Comparison of ENCODE assay signal across 8 mouse cellular contexts in genomic region chr2:160872395-160872794, GRCm38 (mm10). TPM values are rescaled to one million over a fixed set of nuclear protein-coding genes. Genes with fewer than 3 reads are reported as not detected.
A peak's percentile ranks its signal among the peaks of the same experiment; 100 is the strongest.
DNase-seq lines count a peak whose midpoint lies in the region; ATAC-seq and TF ChIP-seq lines count a peak whose summit lies in the region.

No protein-coding gene starts in this region.

- peak overlapping the region; percentile 88 for H3K4me2 ChIP-seq in intestine, postnatal 0 days (replicated peaks; ENCODE audit: low read depth)
- peak overlapping the region; percentile 80 for H3K4me2 ChIP-seq in limb, embryonic 11.5 days (ENCODE audit: low read depth, severe bottlenecking)
- H3K4me2 ChIP-seq in midbrain, embryonic 12.5 days (replicated peaks): peak overlapping the region; percentile 82

- H3K27ac ChIP-seq in intestine, postnatal 0 days (ENCODE audit: low read depth, low read length): peak overlapping the region; percentile 93
- H3K27ac ChIP-seq in limb, embryonic 11.5 days (replicated peaks; ENCODE audit: low read depth, low read length): peak overlapping the region; percentile 68
- H3K27ac ChIP-seq in midbrain, embryonic 12.5 days (replicated peaks): peak overlapping the region; percentile 98

- peak; percentile 81 for ATAC-seq in intestine, postnatal 0 days
- peak; percentile 85 for ATAC-seq in limb, embryonic 11.5 days (ENCODE audit: insufficient number of reproducible peaks, low FRiP score, low TSS enrichment, low read depth)
- ATAC-seq in midbrain, embryonic 12.5 days (ENCODE audit: low FRiP score, low read depth): peak; percentile 91

- H3K9ac ChIP-seq in intestine, postnatal 0 days (ENCODE audit: low read depth, low read length): peak overlapping the region; percentile 95
- H3K9ac ChIP-seq in limb, embryonic 11.5 days (ENCODE audit: low read length): peak overlapping the region; percentile 84
- H3K9ac ChIP-seq in midbrain, embryonic 12.5 days (replicated peaks): peak overlapping the region; percentile 89

- intact Hi-C loops in gastrocnemius, postnatal 36 days (cut with DNase I): no loop called here

- H3K36me3 ChIP-seq in intestine, postnatal 0 days (ENCODE audit: control insufficient read depth, insufficient read depth): no peaks in the 10 kb centered on the region
- no peaks in the 10 kb centered on the region; the same call in 1 of the 2 replicates for H3K36me3 ChIP-seq in limb, embryonic 11.5 days (ENCODE audit: control insufficient read depth, insufficient read depth, low read length)
- H3K36me3 ChIP-seq in midbrain, embryonic 12.5 days: no peaks in the 10 kb centered on the region

- WGBS in intestine, postnatal 0 days: 0% methylated on average over 33 of the region's 47 CpGs
- under 1% methylated on average over 36 of the region's 47 CpGs for WGBS in limb, embryonic 11.5 days
- WGBS in midbrain, embryonic 12.5 days: under 1% methylated on average over 38 of the region's 47 CpGs

- peak overlapping the region; percentile 91 for H3K4me3 ChIP-seq in intestine, postnatal 0 days (ENCODE audit: low read depth, low read length)
- peak overlapping the region; percentile 87 for H3K4me3 ChIP-seq in limb, embryonic 11.5 days (ENCODE audit: low read depth, low read length)
- H3K4me3 ChIP-seq in midbrain, embryonic 12.5 days: peak overlapping the region; percentile 90

- H3K9me3 ChIP-seq in intestine, postnatal 0 days (ENCODE audit: control insufficient read depth): no peaks in the 10 kb centered on the region
- H3K9me3 ChIP-seq in limb, embryonic 11.5 days (ENCODE audit: control insufficient read depth, low read length): no peaks in the 10 kb centered on the region
- no peaks in the 10 kb centered on the region for H3K9me3 ChIP-seq in midbrain, embryonic 12.5 days

- no peaks in the 10 kb centered on the region for H3K27me3 ChIP-seq in intestine, postnatal 0 days (replicated peaks; ENCODE audit: control insufficient read depth, insufficient read depth, low read length)
- no peaks in the 10 kb centered on the region for H3K27me3 ChIP-seq in limb, embryonic 11.5 days (ENCODE audit: control insufficient read depth, insufficient read depth, low read length)
- H3K27me3 ChIP-seq in midbrain, embryonic 12.5 days: no peaks in the 10 kb centered on the region

- peak; percentile 74 for DNase-seq in cerebellum, adult 11 months
- no peak for DNase-seq in cerebellum, adult 11-12 months
- DNase-seq in embryo, embryonic 11 days: peak; percentile 77
- peak; percentile 67 to 69 for DNase-seq in gastrocnemius, postnatal 36 days
- peak; percentile 72 for DNase-seq in limb, embryonic 11.5 days (ENCODE audit: low spot score)
- DNase-seq in spleen, adult 12 weeks (ENCODE audit: low spot score): peak; percentile 56

- TF ChIP-seq CTCF in intestine, postnatal 0 days (IDR thresholded peaks at IDR 0.05; ENCODE audit: low read depth): no peak

- no peaks in the 10 kb centered on the region for H3K4me1 ChIP-seq in intestine, postnatal 0 days (replicated peaks; ENCODE audit: control insufficient read depth, insufficient read depth, low read length)
- no peaks in the 10 kb centered on the region for H3K4me1 ChIP-seq in limb, embryonic 11.5 days (ENCODE audit: control insufficient read depth, insufficient read depth, low read length)
- peaks cover 14% of the 10 kb centered on the region for H3K4me1 ChIP-seq in midbrain, embryonic 12.5 days

RNA-seq across cellular contexts. Expression of gene Zhx3, which starts 0.4 kb away (rescaled TPM):
- total RNA-seq in gastrocnemius, postnatal 36 days (2021): 10 to 100 TPM; 24.8 to 25.7 TPM
- polyA plus RNA-seq in intestine, postnatal 0 days (2015; fragmentation: Nextera tagmentation; extraction: Ambion mirVana): 3.5 and 4.4 TPM in 2 replicates
- polyA plus RNA-seq in limb, embryonic 11.5 days (2014; fragmentation: Nextera tagmentation; extraction: Ambion mirVana): 8.2 and 10.2 TPM in 2 replicates
- polyA plus RNA-seq in midbrain, embryonic 12.5 days (2016; fragmentation: Nextera tagmentation; extraction: Ambion mirVana): 15.5 and 16.8 TPM in 2 replicates

RNA-seq across cellular contexts. Expression of gene Lpin3, which starts 8.1 kb away (rescaled TPM):
- 1 to 10 TPM; 3.0 to 4.6 TPM for total RNA-seq in gastrocnemius, postnatal 36 days (2021)
- 16.5 and 19.4 TPM in 2 replicates for polyA plus RNA-seq in intestine, postnatal 0 days (2015; fragmentation: Nextera tagmentation; extraction: Ambion mirVana)
- 0.99 and 1.2 TPM in 2 replicates for polyA plus RNA-seq in limb, embryonic 11.5 days (2014; fragmentation: Nextera tagmentation; extraction: Ambion mirVana)
- 0.32 and 0.38 TPM in 2 replicates for polyA plus RNA-seq in midbrain, embryonic 12.5 days (2016; fragmentation: Nextera tagmentation; extraction: Ambion mirVana)

RNA-seq across cellular contexts. Expression of gene Emilin3, which starts 39.7 kb away (rescaled TPM):
- under 1 TPM; 0.36 to 0.44 TPM for total RNA-seq in gastrocnemius, postnatal 36 days (2021)
- 7.6 and 8.6 TPM in 2 replicates for polyA plus RNA-seq in intestine, postnatal 0 days (2015; fragmentation: Nextera tagmentation; extraction: Ambion mirVana)
- polyA plus RNA-seq in limb, embryonic 11.5 days (2014; fragmentation: Nextera tagmentation; extraction: Ambion mirVana): 3.5 and 3.8 TPM in 2 replicates
- 6.5 and 6.8 TPM in 2 replicates for polyA plus RNA-seq in midbrain, embryonic 12.5 days (2016; fragmentation: Nextera tagmentation; extraction: Ambion mirVana)
